Mouse (Mus musculus): Measurements from ENCODE around the gene Fnbp1.

DNA sequence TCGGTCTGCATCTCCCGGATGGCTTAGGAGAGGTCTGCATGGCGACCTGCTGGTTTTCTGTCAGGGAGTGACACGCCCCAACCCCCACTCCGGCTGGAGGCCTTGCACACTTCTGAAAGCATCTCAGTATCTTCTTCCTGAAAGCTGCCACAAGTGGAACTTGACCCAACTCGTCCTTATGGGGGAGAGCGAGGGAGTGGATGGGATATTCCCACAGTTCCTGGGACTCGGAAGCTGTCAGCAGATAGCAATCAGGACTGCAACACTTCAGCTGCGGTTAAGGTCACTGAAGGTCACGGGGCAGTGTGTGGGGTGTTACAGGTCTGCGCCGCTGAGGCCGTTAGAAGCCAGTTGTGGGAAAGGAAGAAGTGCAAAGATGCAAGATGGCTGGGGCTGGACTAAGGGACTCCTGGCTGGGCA is 6.3 kb downstream of the Fnbp1 start:
- no peak for TF ChIP-seq POLR2A (IDR thresholded peaks at IDR 0.05; ENCODE audit: borderline replicate concordance, extremely low read depth, insufficient read depth, insufficient read length, poor library complexity, severe bottlenecking)
- TF ChIP-seq CTCF (IDR thresholded peaks at IDR 0.05; ENCODE audit: borderline replicate concordance, extremely low read depth, insufficient read depth, insufficient read length) = no peak

All from brain, embryonic 14.5 days (tissue).